Mouse (Mus musculus) thymus, postnatal 0 days (tissue): ENCODE measurements around the gene Vav2. TPM values are rescaled to one million over a fixed set of nuclear protein-coding genes. Genes with fewer than 3 reads are reported as not detected.

Experiments
- microRNA-seq: library from miRNA; unstranded; fragments of <30 nt; microRNA quantifications from one replicate; pipeline ENCODE4, GENCODE M21; 2016; ENCODE audit warnings: borderline number of aligned reads
- polyA plus RNA-seq: library from polyadenylated mRNA; unstranded; fragments of >200 nt; fragmentation: Nextera tagmentation; extraction: Ambion mirVana; gene quantifications from 2 replicates; pipeline ENCODE4 v1.2.1, GENCODE M21; 2015

Gene Vav2
- polyA plus RNA-seq, 1 experiment from 2014 or later = 7.9 TPM

Small RNA genes within 50 kb of the gene (microRNA-seq; reads per million reads assigned to microRNA genes)
- gene Gm24049 (not detected), gene Mir7578 (not detected)

Other genes with a start within 250 kb of the Vav2 start
- 3.2 and 3.6 TPM in 2 replicates for gene Sardh, start 178.7 kb downstream of the Vav2 start, polyA plus RNA-seq
- 2.0 and 2.1 TPM in 2 replicates for gene Brd3os, start 15.3 kb upstream of the Vav2 start, polyA plus RNA-seq
- gene Brd3, start 80.6 kb upstream of the Vav2 start, polyA plus RNA-seq = 68.8 and 74.8 TPM in 2 replicates
- gene Wdr5, start 88.1 kb upstream of the Vav2 start, polyA plus RNA-seq = 41.7 and 42.7 TPM in 2 replicates
- 5.1 and 5.5 TPM in 2 replicates for gene Rxra, start 249.4 kb upstream of the Vav2 start, polyA plus RNA-seq